Mouse (Mus musculus): ENCODE results near the gene Ppp1r3c. TPM values are rescaled to one million over a fixed set of nuclear protein-coding genes. Genes with fewer than 3 reads are reported as not detected.

Ppp1r3c gene
- total and polyA plus RNA-seq, 3 experiments: not detected

DNA sequence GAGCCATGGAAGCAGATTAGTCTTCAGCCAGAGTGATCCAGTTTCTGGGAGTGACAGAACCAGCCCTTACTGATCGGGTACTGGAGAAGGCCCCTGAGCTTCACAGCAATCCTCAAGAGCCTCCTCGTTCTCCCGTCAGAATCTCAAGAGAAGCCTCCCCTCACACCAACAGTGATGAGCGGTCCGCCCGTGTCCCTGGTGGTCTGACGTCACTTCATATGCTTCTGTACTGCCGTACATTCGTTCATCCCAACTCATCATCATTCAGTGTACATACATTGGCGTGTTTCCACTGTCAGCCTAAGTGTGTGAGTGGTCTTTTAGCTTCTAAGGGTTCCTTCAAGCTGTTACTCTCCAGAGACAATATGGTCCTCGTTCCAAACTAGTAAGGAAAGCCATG, 50.4 kb downstream of the Ppp1r3c start:
- H3K79me2 ChIP-seq (ENCODE audit: control insufficient read depth, insufficient read depth, low read length, poor library complexity): no peaks in the 10 kb centered on the region
- H3K27me3 ChIP-seq (ENCODE audit: control insufficient read depth in 1 of 2, insufficient read depth in 2 of 2, low read length in 2 of 2): no peaks in the 10 kb centered on the region; a peak in 1 of 4 replicates
- H3K4me1 ChIP-seq (ENCODE audit: control insufficient read depth in 1 of 2, insufficient read depth in 2 of 2, low read length in 2 of 2): no peaks in the 10 kb centered on the region
- TF ChIP-seq SIN3A (IDR thresholded peaks at IDR 0.05; ENCODE audit: low read length) (no peak), ZMIZ1 (IDR thresholded peaks at IDR 0.05; ENCODE audit: low read depth, low read length) (no peak), MAX (IDR thresholded peaks at IDR 0.05; ENCODE audit: low read length) (no peak), CHD2 (IDR thresholded peaks at IDR 0.05; ENCODE audit: low read length) (no peak), UBTF (IDR thresholded peaks at IDR 0.05; ENCODE audit: borderline replicate concordance, insufficient read depth, low read depth, low read length) (no peak), MEF2A (IDR thresholded peaks at IDR 0.05; ENCODE audit: extremely low read depth, insufficient replicate concordance, low read depth, low read length, poor library complexity, severe bottlenecking) (no peak), TCF12 (IDR thresholded peaks at IDR 0.05; ENCODE audit: low read depth, low read length) (no peak), EP300 (IDR thresholded peaks at IDR 0.05; ENCODE audit: low read depth in 1 of 2, low read length in 2 of 2) (no peak), MXI1 (IDR thresholded peaks at IDR 0.05; ENCODE audit: low read depth, low read length) (no peak), GABPA (IDR thresholded peaks at IDR 0.05; ENCODE audit: low read depth, low read length) (no peak), RAD21 (IDR thresholded peaks at IDR 0.05; ENCODE audit: low read depth, low read length) (no peak), CHD1 (IDR thresholded peaks at IDR 0.05; ENCODE audit: low read depth, low read length) (no peak), JUND (IDR thresholded peaks at IDR 0.05; ENCODE audit: low read depth, low read length) (no peak), CTCF (IDR thresholded peaks at IDR 0.05 in 2 of 3, conservative IDR thresholded peaks at IDR 0.05 in 1 of 3; ENCODE audit: control insufficient read depth in 1 of 3, insufficient read depth in 1 of 3, low read depth in 2 of 3, low read length in 3 of 3, poor library complexity in 1 of 3, severe bottlenecking in 1 of 3) (no peak), POLR2AphosphoS2 (IDR thresholded peaks at IDR 0.05; ENCODE audit: low read length) (no peak), ZC3H11A (IDR thresholded peaks at IDR 0.05; ENCODE audit: low read depth, low read length) (no peak), RCOR1 (IDR thresholded peaks at IDR 0.05; ENCODE audit: low read depth, low read length) (no peak), ELF1 (IDR thresholded peaks at IDR 0.05; ENCODE audit: low read depth, low read length) (no peak), TBP (IDR thresholded peaks at IDR 0.05; ENCODE audit: low read depth, low read length) (no peak)
- DNase-seq (ENCODE audit: low read depth, low spot score): no peak
- no peak overlapping the region for H3K9ac ChIP-seq (ENCODE audit: control insufficient read depth, low read depth, low read length, poor library complexity, severe bottlenecking)
- no peak overlapping the region for H3K27ac ChIP-seq (ENCODE audit: control insufficient read depth, low read depth, low read length)
- H3K9me3 ChIP-seq (replicated peaks; ENCODE audit: insufficient read depth, low read length): no peaks in the 10 kb centered on the region
- no peaks in the 10 kb centered on the region for H3K36me3 ChIP-seq (ENCODE audit: control insufficient read depth in 1 of 2, insufficient read depth in 2 of 2, low read length in 2 of 2)
- H3K4me3 ChIP-seq (ENCODE audit: control insufficient read depth in 1 of 2, insufficient read depth in 1 of 2, low read depth in 2 of 2, low read length in 2 of 2): no peak overlapping the region

DNA sequence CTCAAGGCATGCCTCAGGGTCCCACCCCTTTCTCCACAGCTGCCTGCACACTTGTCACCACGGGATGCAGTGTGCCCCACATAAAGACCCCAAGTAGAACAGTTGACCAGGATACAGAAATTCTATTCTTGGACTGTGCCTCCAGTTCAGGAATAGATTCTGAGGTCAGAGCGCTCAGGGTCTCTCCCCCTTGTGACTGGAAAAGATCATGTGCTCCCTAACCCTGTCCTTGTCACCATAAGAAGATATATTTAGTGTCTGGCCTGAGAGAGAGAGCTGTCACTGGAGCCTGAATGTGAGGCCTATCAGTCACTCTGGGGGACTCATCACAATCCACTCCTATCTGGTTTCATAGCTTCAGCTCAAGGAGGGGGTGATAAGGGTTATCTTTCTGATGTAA, 53.9 kb downstream of the Ppp1r3c start:
- Histone ChIP-seq H3K27me3 (ENCODE audit: control insufficient read depth in 1 of 2, insufficient read depth in 2 of 2, low read length in 2 of 2) (no peaks in the 10 kb centered on the region; a peak in 1 of 4 replicates), H3K36me3 (ENCODE audit: control insufficient read depth in 1 of 2, insufficient read depth in 2 of 2, low read length in 2 of 2) (no peaks in the 10 kb centered on the region), H3K9ac (ENCODE audit: control insufficient read depth, low read depth, low read length, poor library complexity, severe bottlenecking) (no peak overlapping the region), H3K79me2 (ENCODE audit: control insufficient read depth, insufficient read depth, low read length, poor library complexity) (no peaks in the 10 kb centered on the region), H3K4me1 (ENCODE audit: control insufficient read depth in 1 of 2, insufficient read depth in 2 of 2, low read length in 2 of 2) (no peaks in the 10 kb centered on the region), H3K27ac (ENCODE audit: control insufficient read depth, low read depth, low read length) (no peak overlapping the region), H3K9me3 (replicated peaks; ENCODE audit: insufficient read depth, low read length) (no peaks in the 10 kb centered on the region), H3K4me3 (ENCODE audit: control insufficient read depth in 1 of 2, insufficient read depth in 1 of 2, low read depth in 2 of 2, low read length in 2 of 2) (no peak overlapping the region)
- no peak for DNase-seq (ENCODE audit: low read depth, low spot score)
- TF ChIP-seq ZNF384 (IDR thresholded peaks at IDR 0.05; ENCODE audit: low read depth, low read length): no peak
- no peak for TF ChIP-seq RCOR1 (IDR thresholded peaks at IDR 0.05; ENCODE audit: low read depth, low read length)
- TF ChIP-seq POLR2AphosphoS5 (IDR thresholded peaks at IDR 0.05; ENCODE audit: borderline replicate concordance, low read depth, low read length): no peak
- TF ChIP-seq POLR2AphosphoS2 (IDR thresholded peaks at IDR 0.05; ENCODE audit: low read length): no peak
- no peak for TF ChIP-seq MYB (IDR thresholded peaks at IDR 0.05; ENCODE audit: low read depth, low read length)
- TF ChIP-seq NELFE (IDR thresholded peaks at IDR 0.05; ENCODE audit: low read depth, low read length): no peak
- TF ChIP-seq KAT2A (conservative IDR thresholded peaks at IDR 0.05; ENCODE audit: low read depth, low read length): no peak
- TF ChIP-seq ETS1 (IDR thresholded peaks at IDR 0.05; ENCODE audit: low read depth, low read length): no peak
- TF ChIP-seq MAZ (IDR thresholded peaks at IDR 0.05; ENCODE audit: low read depth, low read length): no peak
